Comparison of ENCODE assay signal across 9 mouse cellular contexts in genomic region chr4:117485045-117485780, GRCm38 (mm10). TPM values are rescaled to one million over a fixed set of nuclear protein-coding genes. Genes with fewer than 3 reads are reported as not detected.
DNase-seq lines count a peak whose midpoint lies in the region; ATAC-seq and TF ChIP-seq lines count a peak whose summit lies in the region.
"Had no signal": no experiment of that assay in that cellular context is flagged by ENCODE, and none has a peak within 500 bp of the region (broad histone marks: within the 10 kb centered on the region; RNA-seq: fewer than 3 reads in every experiment).

No protein-coding gene starts in this region.

- WGBS in embryonic facial prominence, embryonic 15.5 days = 43% methylated on average over 13 of the region's 13 CpGs
- WGBS in intestine, embryonic 16.5 days = 35% methylated on average over 13 of the region's 13 CpGs
- 27% methylated on average over 13 of the region's 13 CpGs for WGBS in neural tube, embryonic 13.5 days

- H3K4me1 ChIP-seq in embryonic facial prominence, embryonic 15.5 days = peaks cover 12% of the 10 kb centered on the region
- peaks cover 7% of the 10 kb centered on the region for H3K4me1 ChIP-seq in intestine, embryonic 16.5 days (ENCODE audit: control insufficient read depth, insufficient read depth, low read length)
- peaks cover 51% of the 10 kb centered on the region for H3K4me1 ChIP-seq in neural tube, embryonic 13.5 days (replicated peaks)

- peak overlapping the region; percentile 99 for H3K4me2 ChIP-seq in embryonic facial prominence, embryonic 15.5 days (replicated peaks)
- peak overlapping the region; percentile 89 for H3K4me2 ChIP-seq in intestine, embryonic 16.5 days (ENCODE audit: low read depth, low read length)
- peak overlapping the region; percentile 65 for H3K4me2 ChIP-seq in neural tube, embryonic 13.5 days

- no peak overlapping the region for H3K9ac ChIP-seq in embryonic facial prominence, embryonic 15.5 days
- 0 out of 2 replicates have a peak overlapping the region, but pooled peaks have one; percentile 63 for H3K9ac ChIP-seq in intestine, embryonic 16.5 days (ENCODE audit: low read depth, low read length)
- peak overlapping the region; percentile 60; the same call in 1 of the 2 replicates for H3K9ac ChIP-seq in neural tube, embryonic 13.5 days

- no peak for TF ChIP-seq CTCF in layer of hippocampus, adult 2 months (conservative IDR thresholded peaks at IDR 0.05)

- peak overlapping the region; percentile 52; the same call in 1 of the 2 replicates for H3K4me3 ChIP-seq in layer of hippocampus, adult 2 months
- peak overlapping the region; percentile 52 for H3K4me3 ChIP-seq in embryonic facial prominence, embryonic 15.5 days (replicated peaks)
- H3K4me3 ChIP-seq in intestine, embryonic 16.5 days (ENCODE audit: low read length) = peak overlapping the region; percentile 59
- H3K4me3 ChIP-seq in neural tube, embryonic 13.5 days = peak overlapping the region; percentile 35

- H3K27me3 ChIP-seq in embryonic facial prominence, embryonic 15.5 days = peaks cover 72% of the 10 kb centered on the region
- H3K27me3 ChIP-seq in intestine, embryonic 16.5 days (replicated peaks; ENCODE audit: control insufficient read depth, insufficient read depth, low read length) = peaks cover 54% of the 10 kb centered on the region
- H3K27me3 ChIP-seq in neural tube, embryonic 13.5 days = peaks cover 95% of the 10 kb centered on the region

- no peaks in the 10 kb centered on the region for H3K36me3 ChIP-seq in embryonic facial prominence, embryonic 15.5 days
- no peaks in the 10 kb centered on the region for H3K36me3 ChIP-seq in intestine, embryonic 16.5 days (ENCODE audit: control insufficient read depth, insufficient read depth, low read length)
- H3K36me3 ChIP-seq in neural tube, embryonic 13.5 days = no peaks in the 10 kb centered on the region

- DNase-seq in layer of hippocampus, adult 2 months (ENCODE audit: low spot score in 2 of 2) = no peak
- DNase-seq in layer of hippocampus, adult 8-10 months (ENCODE audit: low spot score in 2 of 2) = no peak
- no peak for DNase-seq in left cerebral cortex, adult 9 months (ENCODE audit: low spot score in 2 of 2)
- DNase-seq in right cerebral cortex, postnatal 14 days = no peak
- DNase-seq in thymus, adult 18-20 months = no peak
- DNase-seq: lung, postnatal 36 days had no signal

- ATAC-seq in embryonic facial prominence, embryonic 15.5 days (ENCODE audit: insufficient number of reproducible peaks, low FRiP score, low TSS enrichment, low read depth) = peak; percentile 16; the same call in 1 of the 2 replicates
- no peak for ATAC-seq in intestine, embryonic 16.5 days
- peak; percentile 64; the same call in 1 of the 2 replicates for ATAC-seq in neural tube, embryonic 13.5 days (ENCODE audit: low read depth)

- H3K9me3 ChIP-seq in embryonic facial prominence, embryonic 15.5 days (replicated peaks) = no peaks in the 10 kb centered on the region
- H3K9me3 ChIP-seq in intestine, embryonic 16.5 days (ENCODE audit: control insufficient read depth, low read length) = no peaks in the 10 kb centered on the region
- H3K9me3 ChIP-seq in neural tube, embryonic 13.5 days = no peaks in the 10 kb centered on the region

- H3K27ac ChIP-seq in layer of hippocampus, adult 2 months = peak overlapping the region; percentile 32; the same call in 1 of the 2 replicates
- no peak overlapping the region for H3K27ac ChIP-seq in embryonic facial prominence, embryonic 15.5 days (replicated peaks)
- no peak overlapping the region for H3K27ac ChIP-seq in intestine, embryonic 16.5 days (ENCODE audit: low read length)
- H3K27ac ChIP-seq in neural tube, embryonic 13.5 days (replicated peaks) = peak overlapping the region; percentile 75

RNA-seq across cellular contexts. Expression of gene Rnf220, which starts 11.6 kb away (rescaled TPM):
- 100 to 1,000 TPM; 184 to 189 TPM for total RNA-seq in layer of hippocampus, adult 2 months (2021)
- total RNA-seq in layer of hippocampus, adult 8-10 months (2022) = 100 to 1,000 TPM; 171 to 184 (median 178) TPM
- polyA plus RNA-seq in embryonic facial prominence, embryonic 15.5 days (2015; fragmentation: Nextera tagmentation; extraction: Ambion mirVana) = 77.6 and 79.2 TPM in 2 replicates
- polyA plus RNA-seq in intestine, embryonic 16.5 days (2015; fragmentation: Nextera tagmentation; extraction: Ambion mirVana) = 49.0 and 55.4 TPM in 2 replicates
- 97.1 and 104 TPM in 2 replicates for polyA plus RNA-seq in neural tube, embryonic 13.5 days (2015; fragmentation: Nextera tagmentation; extraction: Ambion mirVana)

Comparison
In these comparisons a context has a peak if more than half of its experiments do, and no peak if none do; other contexts are left out.
1. H3K27ac ChIP-seq: peak in layer of hippocampus, adult 2 months (single experiment) and neural tube, embryonic 13.5 days (single experiment); none in embryonic facial prominence, embryonic 15.5 days (single experiment) and intestine, embryonic 16.5 days (single experiment).
2. Peak in every context shown above with its lines, with median percentiles within 50 percentile points of each other: H3K4me3 ChIP-seq and H3K4me2 ChIP-seq.